20 mouse cellular contexts compared by ENCODE assay signal in the genomic region with DNA sequence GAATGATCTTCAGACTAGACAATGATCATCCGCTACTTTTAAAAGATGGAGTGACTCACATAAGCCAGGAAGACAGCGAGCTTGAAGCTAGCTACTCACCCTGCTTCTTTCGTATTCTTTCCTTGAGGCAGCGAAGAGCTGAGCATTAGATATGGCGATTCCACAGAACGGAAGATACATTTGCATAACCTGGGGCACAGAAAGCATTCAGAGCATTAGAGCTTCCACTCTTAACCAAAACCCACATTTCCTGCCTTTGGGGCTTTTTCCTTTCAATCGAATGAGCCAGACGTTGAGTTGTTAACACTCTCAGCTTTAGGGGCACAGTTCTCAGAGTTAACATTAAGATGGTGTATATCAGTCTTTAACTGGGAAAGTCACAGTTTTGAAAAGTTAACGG.
DNase-seq lines count a peak whose midpoint lies in the region; TF ChIP-seq lines count a peak whose summit lies in the region.
"Had no signal": no experiment of that assay in that cellular context is flagged by ENCODE, and none has a peak within 500 bp of the region (broad histone marks: within the 10 kb centered on the region; RNA-seq: fewer than 3 reads in every experiment).

No protein-coding gene starts in this region.

- no peaks in the 10 kb centered on the region for H3K36me3 ChIP-seq in spleen, adult 2 months (ENCODE audit: control insufficient read depth, insufficient read depth, low read length)
- H3K36me3 ChIP-seq in CH12.LX (replicated peaks in 1 of 2; ENCODE audit: control insufficient read depth in 1 of 2, insufficient read depth in 1 of 2, low read length in 1 of 2) = no peaks in the 10 kb centered on the region
- H3K36me3 ChIP-seq: heart, embryonic 13.5 days; midbrain, embryonic 13.5 days had no signal

- TF ChIP-seq EP300 in CH12.LX (IDR thresholded peaks at IDR 0.05; ENCODE audit: low read length) = no peak

- TF ChIP-seq CTCF in spleen, adult 2 months (IDR thresholded peaks at IDR 0.05; ENCODE audit: extremely low read depth, insufficient read depth, insufficient read length, insufficient replicate concordance) = no peak
- TF ChIP-seq CTCF in CH12.LX (conservative IDR thresholded peaks at IDR 0.05 in 1 of 2, IDR thresholded peaks at IDR 0.05 in 1 of 2; ENCODE audit: low read depth in 2 of 2, low read length in 2 of 2) = no peak

- DNase-seq in spleen, adult 2 months (ENCODE audit: low read depth in 1 of 2, low spot score in 2 of 2) = peak in 1 of 2 experiments; percentile 32
- DNase-seq in spleen, adult 12 weeks (ENCODE audit: low spot score) = no peak
- DNase-seq in CH12.LX (ENCODE audit: extremely low read depth) = peak; percentile 79
- DNase-seq in induced T-regulatory cell, adult 2 months (ENCODE audit: low read depth) = peak; percentile 84
- DNase-seq in thymus, postnatal 10 days (ENCODE audit: low spot score in 2 of 2) = peak; percentile 14 to 41
- DNase-seq in ovary, adult 18-20 months (ENCODE audit: low spot score) = no peak
- DNase-seq in lung, postnatal 4 days = no peak
- DNase-seq in kidney, postnatal 10 days = no peak
- DNase-seq: adrenal gland, postnatal 10 days; B cell, adult 2 months; cerebellum, adult 2 months; forebrain, postnatal 0 days; heart, postnatal 36 days; kidney, adult 8-10 months; liver; liver, postnatal 0 days; lung, postnatal 14 days; right cerebral cortex, postnatal 14 days had no signal

- no peak overlapping the region for H3K9ac ChIP-seq in CH12.LX (ENCODE audit: insufficient read depth, low read depth)
- H3K9ac ChIP-seq: forebrain, postnatal 0 days; heart, embryonic 13.5 days; liver, postnatal 0 days; midbrain, embryonic 13.5 days had no signal

- in situ Hi-C loops in CH12.LX (cut with MboI; ENCODE audit: low pct_ligation_motif_present, low pct_unique_long_range_greater_than_20kb, low sequenced_read_pairs) = no loop called here

- H3K4me1 ChIP-seq in spleen, adult 2 months (ENCODE audit: control insufficient read depth, insufficient read depth, insufficient read length) = no peaks in the 10 kb centered on the region
- peaks cover 6 to 31% of the 10 kb centered on the region in 2 experiments for H3K4me1 ChIP-seq in CH12.LX (ENCODE audit: control insufficient read depth in 1 of 2, insufficient read depth in 2 of 2)
- H3K4me1 ChIP-seq: heart, embryonic 13.5 days had no signal

- H3K27me3 ChIP-seq in spleen, adult 2 months (ENCODE audit: control insufficient read depth, insufficient read depth, low read length) = no peaks in the 10 kb centered on the region
- peaks cover 2% of the 10 kb centered on the region for H3K27me3 ChIP-seq in CH12.LX (replicated peaks)
- H3K27me3 ChIP-seq: heart, embryonic 13.5 days; midbrain, embryonic 13.5 days had no signal

- H3K4me3 ChIP-seq in spleen, adult 2 months (ENCODE audit: extremely low read depth, insufficient read depth, insufficient read length) = no peak overlapping the region
- peak overlapping the region in 1 of 3 experiments; percentile 12 for H3K4me3 ChIP-seq in CH12.LX (replicated peaks in 1 of 3; ENCODE audit: low read depth in 2 of 3, low read length in 2 of 3, poor library complexity in 1 of 3)
- H3K4me3 ChIP-seq: heart, embryonic 13.5 days; midbrain, embryonic 13.5 days had no signal

- 19% methylated on average over 9 of the region's 9 CpGs for WGBS in spleen, adult 2 months

- dilution Hi-C loops in CH12.LX (cut with MboI; ENCODE audit: extremely low pct_ligation_motif_present, extremely low pct_unique_long_range_greater_than_20kb, low sequenced_read_pairs) = no loop called here

- peak overlapping the region; percentile 48; the same call in 1 of the 2 replicates for H3K27ac ChIP-seq in spleen, adult 2 months (ENCODE audit: insufficient read depth, low read length)
- no peak overlapping the region for H3K27ac ChIP-seq in CH12.LX (ENCODE audit: insufficient read depth, low read depth)
- H3K27ac ChIP-seq: heart, embryonic 13.5 days; midbrain, embryonic 13.5 days had no signal

- TF ChIP-seq RAD21 in CH12.LX (IDR thresholded peaks at IDR 0.05; ENCODE audit: low read depth, low read length) = no peak

- no peaks in the 10 kb centered on the region for H3K9me3 ChIP-seq in CH12.LX (replicated peaks; ENCODE audit: low read length)
- H3K9me3 ChIP-seq: heart, embryonic 13.5 days; midbrain, embryonic 13.5 days had no signal

- no peaks in the 10 kb centered on the region for H3K79me2 ChIP-seq in CH12.LX (replicated peaks; ENCODE audit: control insufficient read depth, extremely low read depth, insufficient read depth, poor library complexity, severe bottlenecking)

- H3K4me2 ChIP-seq in CH12.LX (ENCODE audit: insufficient read depth, low read depth, poor library complexity, severe bottlenecking) = peak overlapping the region; percentile 24
- H3K4me2 ChIP-seq: heart, embryonic 13.5 days; midbrain, embryonic 13.5 days had no signal

- TF ChIP-seq POLR2A in spleen, adult 2 months (IDR thresholded peaks at IDR 0.05; ENCODE audit: low read depth, low read length) = no peak
- no peak for TF ChIP-seq POLR2A in CH12.LX (IDR thresholded peaks at IDR 0.05; ENCODE audit: low read depth, low read length)

TF ChIP-seq in CH12.LX, 34 proteins besides CTCF, POLR2A, EP300 and RAD21:
- TF ChIP-seq JUND (conservative IDR thresholded peaks at IDR 0.05; ENCODE audit: low read depth, low read length) = no peak
- no peak for TF ChIP-seq MYC (IDR thresholded peaks at IDR 0.05; ENCODE audit: low read depth, low read length)
- no peak for TF ChIP-seq ETS1 (conservative IDR thresholded peaks at IDR 0.05; ENCODE audit: low read depth, low read length)
- TF ChIP-seq IRF4 (IDR thresholded peaks at IDR 0.05; ENCODE audit: low read depth, low read length) = no peak
- no peak for TF ChIP-seq NELFE (IDR thresholded peaks at IDR 0.05; ENCODE audit: low read depth, low read length)
- no peak for TF ChIP-seq ELF1 (IDR thresholded peaks at IDR 0.05; ENCODE audit: low read depth, low read length)
- TF ChIP-seq POLR2AphosphoS2 (IDR thresholded peaks at IDR 0.05; ENCODE audit: low read depth, low read length) = no peak
- no peak for TF ChIP-seq MAX (IDR thresholded peaks at IDR 0.05; ENCODE audit: low read length)
- TF ChIP-seq BHLHE40 (IDR thresholded peaks at IDR 0.05; ENCODE audit: low read depth, low read length) = no peak
- TF ChIP-seq ZNF384 (IDR thresholded peaks at IDR 0.05; ENCODE audit: low read depth, low read length) = no peak
- no peak for TF ChIP-seq CHD2 (IDR thresholded peaks at IDR 0.05; ENCODE audit: low read length)
- TF ChIP-seq TBP (conservative IDR thresholded peaks at IDR 0.05; ENCODE audit: low read depth, low read length) = no peak
- TF ChIP-seq USF2 (conservative IDR thresholded peaks at IDR 0.05; ENCODE audit: low read depth, low read length) = no peak
- no peak for TF ChIP-seq PAX5 (IDR thresholded peaks at IDR 0.05; ENCODE audit: low read length)

Comparison
In these comparisons a context has a peak if more than half of its experiments do, and no peak if none do; other contexts are left out.
1. DNase-seq: peak in CH12.LX (single experiment), induced T-regulatory cell, adult 2 months (single experiment) and thymus, postnatal 10 days (2 of 2); none in spleen, adult 12 weeks (single experiment), ovary, adult 18-20 months (single experiment), lung, postnatal 4 days (0 of 2) and kidney, postnatal 10 days (single experiment).